Mouse (Mus musculus) testis, postnatal 10 days (tissue): Measurements from ENCODE around the gene Cd320.
"Not testable (repeated sequence)": the region's sequence is repeated elsewhere in the genome, so short reads cannot be mapped to it uniquely, and the experiment has no call there.

Experiments
- DNase-seq: peaks from one replicate; pipeline ENCODE4 v3.0.0; 2021; ENCODE audit warnings: low spot score

The Cd320 gene

DNA sequence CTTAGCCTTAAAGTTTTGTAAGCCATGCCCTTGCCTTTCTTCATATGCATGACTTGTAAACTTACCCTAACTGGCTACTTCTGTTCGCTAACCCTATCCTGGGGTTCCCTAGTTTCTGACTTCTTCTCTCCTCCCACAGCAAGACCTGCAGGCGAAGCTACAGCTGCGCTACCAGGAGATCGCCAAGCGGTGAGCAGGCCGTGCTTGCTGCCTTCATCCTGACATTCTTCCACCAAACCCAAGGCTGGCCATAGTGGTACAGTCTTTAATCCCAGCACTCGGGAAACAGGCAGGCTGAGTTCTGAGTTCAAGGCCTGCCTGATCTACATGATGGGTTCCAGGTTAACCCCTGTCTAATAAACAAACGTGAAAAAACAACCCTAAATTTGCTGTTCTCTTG, 17.4 kb upstream of the Cd320 start:
- no peak for DNase-seq

DNA sequence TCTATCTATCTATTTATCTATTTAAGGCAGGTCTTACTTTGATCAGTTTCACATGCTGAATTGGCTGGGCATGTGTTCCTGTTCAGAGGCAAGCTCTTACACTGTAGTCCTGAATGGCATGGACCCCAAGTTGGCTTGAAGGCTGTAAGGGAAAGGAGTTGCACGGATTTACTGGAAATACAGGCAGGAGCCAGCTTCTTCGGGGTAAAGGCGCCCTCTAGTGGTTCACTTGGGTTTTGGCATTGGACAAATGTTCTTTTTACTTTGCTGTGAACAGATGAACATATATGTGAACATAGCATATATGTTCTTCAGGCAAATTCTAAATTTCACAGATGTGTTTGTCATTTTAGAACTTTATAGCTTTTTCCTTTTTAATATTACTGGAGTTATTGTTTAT, 16.0 kb upstream of the Cd320 start:
- DNase-seq = peak; percentile 76

DNA sequence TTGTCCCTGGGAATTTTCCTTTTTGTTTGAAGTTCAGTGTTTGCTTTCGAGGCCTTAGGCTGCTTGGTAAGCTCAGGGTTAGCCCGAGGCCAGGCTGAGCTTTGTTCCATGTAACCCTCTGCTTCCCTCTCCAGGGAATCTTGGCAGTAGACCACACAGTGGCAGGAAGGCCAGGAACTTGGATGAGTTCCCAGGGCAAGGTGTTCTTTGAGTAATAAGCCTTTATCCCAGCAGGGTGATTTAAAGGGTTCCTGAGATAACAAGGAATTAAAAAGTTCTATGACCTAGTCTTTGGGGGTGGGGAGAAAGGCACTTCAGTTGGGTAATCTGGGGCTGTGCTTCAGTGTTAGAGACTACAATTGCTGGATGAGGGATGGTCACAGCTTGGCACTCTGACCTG, 14.0 kb upstream of the Cd320 start:
- DNase-seq = no peak

DNA sequence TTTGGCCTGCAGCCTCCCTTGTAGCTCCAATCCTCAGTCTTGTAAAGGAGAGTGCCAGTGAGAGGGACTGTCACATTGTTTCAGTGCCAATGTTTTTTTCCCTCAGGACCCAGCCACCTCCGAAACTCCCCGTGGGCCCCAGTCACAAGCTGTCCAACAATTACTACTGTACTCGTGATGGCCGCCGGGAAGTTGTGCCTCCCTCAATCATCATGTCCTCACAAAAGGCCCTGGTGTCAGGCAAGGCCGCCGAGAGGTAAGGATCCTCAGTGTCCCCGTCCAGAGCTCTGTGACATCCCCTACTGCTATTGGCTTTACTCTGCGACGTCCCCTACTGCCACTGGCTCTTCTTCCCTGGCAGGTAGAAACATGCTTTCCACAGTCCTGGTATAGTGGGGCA, 13.3 kb upstream of the Cd320 start:
- DNase-seq = no peak

GRCm38 (mm10) chr17:33844196-33844595, 1.3 kb downstream of the Cd320 start:
- DNase-seq = no peak

DNA sequence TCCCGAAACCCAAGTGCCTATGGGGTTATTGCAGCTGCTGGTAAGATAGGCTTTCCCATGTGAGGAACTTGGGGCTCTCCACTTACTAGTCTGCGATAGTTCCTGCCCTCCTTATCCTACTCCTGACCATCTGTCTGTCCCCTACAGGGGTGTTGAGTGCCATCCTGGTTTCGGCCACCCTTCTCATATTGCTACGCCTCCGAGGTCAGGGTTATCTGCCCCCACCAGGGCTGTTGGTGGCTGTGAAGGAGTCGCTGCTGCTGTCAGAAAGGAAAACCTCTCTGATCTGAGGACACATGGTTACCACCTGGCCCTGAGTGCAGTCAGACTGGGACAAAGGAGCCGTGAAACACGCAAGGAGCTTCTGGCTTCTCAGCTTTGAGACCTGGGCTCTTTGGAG, 5.2 kb downstream of the Cd320 start:
- DNase-seq = no peak

DNA sequence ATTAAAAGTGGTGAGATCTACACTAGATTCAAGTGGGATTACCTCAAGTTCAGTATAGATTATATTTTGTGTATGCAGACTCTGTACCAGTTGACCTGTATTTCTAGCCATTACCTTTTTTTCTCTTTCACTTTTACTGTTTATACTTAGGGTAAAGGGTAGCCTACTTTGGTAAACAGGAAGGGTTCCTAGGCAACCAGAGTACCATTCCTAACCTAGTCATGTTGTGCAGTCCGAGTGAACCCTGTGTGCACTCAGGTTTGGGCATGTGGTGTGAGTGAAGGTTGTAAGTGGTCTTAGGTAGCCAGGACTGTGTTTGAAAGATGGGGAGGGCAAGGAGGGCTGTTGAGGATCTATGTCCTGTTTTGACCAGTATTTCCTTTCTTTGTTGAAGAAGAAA, 8.4 kb downstream of the Cd320 start:
- no peak for DNase-seq

DNA sequence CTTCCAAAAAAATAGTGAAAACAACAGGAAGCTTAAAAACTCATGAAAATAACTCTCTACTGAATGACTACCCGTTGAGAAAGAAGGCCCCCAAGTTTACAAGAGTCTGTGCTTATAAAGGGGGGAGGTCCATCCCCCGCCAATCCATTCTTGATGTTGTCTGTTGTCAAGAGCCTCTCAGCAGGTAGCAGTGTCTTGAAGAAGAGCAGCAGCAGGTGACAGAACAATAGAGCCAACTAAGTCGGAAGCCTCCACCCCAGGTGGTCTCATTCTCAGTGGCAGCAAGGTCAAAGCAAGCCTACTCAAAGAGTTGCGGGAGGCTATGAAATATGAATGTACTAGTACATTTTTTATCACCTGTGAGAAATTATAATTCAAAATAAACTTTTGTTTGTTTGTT, 14.9 kb downstream of the Cd320 start:
- no peak for DNase-seq

DNA sequence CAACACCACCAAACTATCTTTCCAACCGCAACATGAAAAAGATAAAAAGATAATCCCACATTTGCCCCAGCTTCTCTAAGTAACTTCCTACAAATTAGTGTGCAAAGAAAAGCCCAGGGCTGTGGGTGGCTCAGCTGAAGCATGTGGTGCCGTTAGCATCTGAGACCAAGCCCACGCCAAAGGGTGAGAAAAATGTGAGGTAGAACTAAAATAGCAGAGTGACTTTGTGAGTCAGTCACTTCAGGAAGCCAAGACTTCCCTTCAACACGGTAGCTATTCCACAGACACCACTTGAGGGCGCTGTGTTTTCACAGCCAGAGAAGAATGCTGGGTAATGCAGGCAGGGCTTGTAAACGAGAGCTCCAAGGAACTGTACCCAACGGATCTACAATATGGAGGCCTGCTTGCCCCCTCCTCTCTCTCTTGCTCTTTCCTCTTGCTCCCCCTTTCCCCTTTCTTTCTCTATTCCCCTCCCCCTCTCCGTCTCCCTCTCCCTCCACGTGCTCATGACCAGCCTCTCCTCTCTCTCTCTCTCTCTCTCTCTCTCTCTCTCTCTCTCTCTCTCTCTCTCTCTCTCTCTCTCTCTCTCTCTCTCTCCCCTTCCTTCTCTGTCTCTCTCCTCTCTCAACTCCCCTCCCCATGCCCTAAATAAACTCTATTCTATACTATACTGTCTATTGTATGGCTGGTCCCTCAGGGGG, 22.6 kb downstream of the Cd320 start:
- DNase-seq = peak; percentile 59

- DNase-seq = not testable (repeated sequence)
These were observed 30.6 kb downstream of the Cd320 start, which contains the start of gene Gm7029 for GRCm38 (mm10) chr17:33873537-33873936. Gene Gm7029 (plus strand): TSS chr17:33873837.

DNA sequence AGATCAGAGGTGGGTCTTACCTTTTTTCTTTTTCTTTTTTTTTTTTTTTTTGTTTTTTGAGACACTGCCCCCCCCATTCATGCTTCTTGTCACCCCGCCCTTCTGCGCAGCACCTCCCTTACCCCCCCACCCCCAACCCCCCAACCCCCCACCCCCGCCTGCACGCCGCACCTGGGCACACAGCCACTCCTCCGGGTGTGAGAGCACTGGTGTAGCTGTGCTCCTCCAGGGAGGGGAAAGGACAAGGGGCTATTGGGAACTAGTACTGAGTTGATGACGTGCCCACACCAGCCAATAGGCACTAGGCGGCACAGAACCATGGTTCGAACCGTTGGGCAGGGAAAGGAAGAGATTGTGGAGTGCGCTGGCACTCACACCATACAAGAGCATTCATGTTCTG, 31.5 kb downstream of the Cd320 start:
- no peak for DNase-seq

DNA sequence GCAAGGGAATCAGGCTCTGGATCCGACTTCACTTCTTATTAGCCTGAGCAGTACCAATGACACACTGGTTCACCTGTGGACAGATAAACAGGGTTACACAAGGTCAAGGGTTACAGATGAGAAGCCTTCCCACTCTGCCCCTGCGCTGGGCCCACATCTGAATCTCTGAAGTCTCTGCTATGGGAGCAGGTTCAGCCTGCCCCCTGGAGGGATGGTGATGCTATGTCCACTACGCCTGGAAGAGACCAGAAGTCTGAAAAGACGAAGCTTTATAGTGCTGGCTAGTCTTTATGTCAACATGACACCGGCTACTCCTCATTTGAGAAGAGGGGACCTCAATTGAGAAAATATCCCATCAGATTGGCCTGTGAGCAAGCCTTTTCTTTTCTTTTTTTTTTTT, 32.9 kb downstream of the Cd320 start:
- DNase-seq = not testable (repeated sequence)

DNA sequence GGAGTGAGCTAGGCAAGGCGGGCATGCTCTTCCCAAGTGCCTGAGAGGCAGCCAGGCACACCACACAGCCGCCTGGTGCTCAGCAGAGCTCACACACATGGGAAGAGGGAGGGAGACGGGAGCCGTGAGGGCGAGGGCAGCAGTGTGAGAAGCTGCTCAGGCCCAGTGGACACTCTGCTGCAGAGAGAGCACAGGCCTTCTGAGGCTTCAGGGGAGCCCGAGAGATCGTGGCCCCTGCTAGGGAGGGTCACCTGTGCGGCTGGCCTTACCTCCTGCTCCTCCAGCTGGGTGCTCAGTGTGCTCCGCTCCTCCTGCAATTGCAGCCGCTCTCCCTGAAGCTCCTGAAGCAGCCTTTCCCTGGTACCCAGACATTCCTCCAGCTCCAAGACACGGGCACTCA, 41.4 kb downstream of the Cd320 start:
- not testable (repeated sequence) for DNase-seq

DNA sequence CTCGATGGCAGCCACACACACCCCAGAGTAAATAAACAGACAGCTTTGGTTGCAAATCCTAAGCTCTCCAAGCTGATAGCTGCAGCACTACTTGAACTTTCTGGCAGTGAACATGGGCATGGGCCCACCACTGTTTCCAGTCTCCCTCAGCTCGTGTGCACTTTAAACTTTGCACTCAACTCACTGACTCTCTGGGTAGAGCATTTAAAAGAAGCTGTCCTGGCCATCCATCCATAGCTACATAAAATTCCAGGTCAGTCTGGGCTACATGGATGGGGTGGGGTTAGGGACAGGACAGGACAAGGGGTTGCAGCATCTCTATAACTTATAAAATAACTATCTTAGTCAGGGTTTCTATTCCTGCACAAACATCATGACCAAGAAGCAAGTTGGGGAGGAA, 44.9 kb downstream of the Cd320 start:
- DNase-seq = not testable (repeated sequence)

- DNase-seq = not testable (repeated sequence)
These were observed 45.3 kb downstream of the Cd320 start for GRCm38 (mm10) chr17:33888230-33888629.

DNA sequence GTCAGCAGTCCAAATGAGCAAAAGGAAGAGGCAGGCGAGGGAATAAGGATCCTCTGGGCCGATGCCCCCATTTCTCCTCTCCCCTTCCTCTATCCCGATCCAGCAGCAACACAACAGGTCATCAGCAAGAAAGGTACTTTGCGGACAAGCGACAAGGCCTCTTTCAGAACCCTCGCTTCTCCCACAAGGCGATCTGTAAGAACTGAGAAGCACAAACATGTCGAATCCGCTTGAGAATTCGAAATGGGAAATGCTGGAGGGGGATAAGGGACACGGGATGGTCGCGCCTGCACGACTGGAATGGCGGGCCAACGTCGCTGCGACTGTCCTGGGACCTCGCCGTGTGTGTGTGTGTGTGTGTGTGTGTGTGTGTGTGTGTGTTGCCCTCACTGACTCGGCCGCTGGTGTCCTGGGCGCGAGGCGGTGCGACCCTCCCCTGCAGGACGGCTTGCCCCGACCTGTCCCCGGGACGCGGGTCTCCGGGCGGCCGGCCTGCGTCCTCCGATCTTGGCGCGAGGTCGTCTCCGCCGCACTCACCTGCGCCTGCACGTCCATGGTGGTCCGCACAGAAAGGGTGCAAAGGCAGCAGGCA, 47.1 kb downstream of the Cd320 start:
- DNase-seq = not testable (repeated sequence)

- peak; percentile 99 for DNase-seq
These were observed 47.7 kb downstream of the Cd320 start, which contains the start of gene Kifc1 for GRCm38 (mm10) chr17:33890533-33891059. Gene Kifc1 (minus strand): TSS chr17:33890661.

DNA sequence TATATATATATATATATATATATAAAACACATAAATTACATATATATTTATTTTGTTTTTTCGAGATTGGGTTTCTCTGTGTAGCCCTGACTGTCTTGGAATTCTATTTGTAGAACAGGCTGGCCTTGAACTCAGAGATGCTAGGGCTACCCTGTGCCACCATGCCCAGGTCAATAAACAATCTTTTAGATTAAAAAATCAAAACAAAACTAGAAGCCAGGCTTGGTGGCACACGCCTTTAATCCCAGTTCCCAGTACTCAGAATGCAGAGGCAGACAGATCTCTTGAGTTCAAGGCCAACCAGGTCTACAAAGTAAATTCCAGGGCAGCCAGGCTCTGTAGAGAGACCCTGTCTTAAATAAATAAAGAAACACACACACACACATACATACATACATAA, 48.5 kb downstream of the Cd320 start:
- no peak for DNase-seq

DNA sequence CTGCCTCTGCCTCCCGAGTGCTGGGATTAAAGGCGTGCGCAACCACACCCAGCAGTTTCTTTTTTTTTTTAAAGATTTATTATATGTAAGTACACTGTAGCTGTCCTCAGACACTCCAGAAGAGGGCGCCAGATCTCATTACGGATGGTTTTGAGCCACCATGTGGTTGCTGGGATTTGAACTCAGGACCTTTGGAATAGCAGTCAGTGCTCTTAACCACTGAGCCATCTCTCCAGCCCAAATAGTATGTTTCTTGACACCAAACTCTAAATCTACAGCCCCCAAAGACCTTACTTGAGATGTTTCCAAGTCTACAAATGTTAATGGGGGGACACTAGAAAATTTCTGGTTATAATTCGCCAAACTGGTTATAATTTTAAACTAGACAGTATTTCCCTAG, 49.0 kb downstream of the Cd320 start:
- not testable (repeated sequence) for DNase-seq

- DNase-seq = no peak
These were observed 49.5 kb downstream of the Cd320 start for GRCm38 (mm10) chr17:33892429-33892828.

DNA sequence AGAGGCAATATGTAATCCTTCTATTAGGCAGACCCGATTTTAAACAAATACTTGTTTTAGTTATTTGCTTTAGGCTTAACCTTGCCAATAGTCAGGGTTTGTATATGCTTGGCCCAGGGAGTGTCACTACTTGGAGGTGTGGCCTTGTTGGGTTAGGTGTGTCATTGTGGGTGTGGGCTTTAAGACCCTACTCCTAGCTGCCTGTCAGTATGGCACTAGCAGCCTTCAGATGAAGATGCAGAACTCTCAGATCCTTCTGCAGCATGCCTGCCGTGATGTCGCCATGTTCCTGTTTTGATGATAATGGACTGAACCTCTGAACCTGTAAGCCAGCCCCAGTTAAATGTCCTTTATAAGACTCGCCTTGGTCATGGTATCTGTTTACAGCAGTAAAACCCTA, 50.1 kb downstream of the Cd320 start:
- DNase-seq = not testable (repeated sequence)

GRCm38 (mm10) chr17:33897114-33897794, 54.4 kb downstream of the Cd320 start:
- peak; percentile 68 for DNase-seq

- DNase-seq = not testable (repeated sequence)
These were observed 55.3 kb downstream of the Cd320 start for GRCm38 (mm10) chr17:33898193-33898592.
